Mouse (Mus musculus): ENCODE results near the gene Mpp2. TPM values are rescaled to one million over a fixed set of nuclear protein-coding genes. Genes with fewer than 3 reads are reported as not detected.

Mpp2 gene
- total and polyA plus RNA-seq, 3 experiments: 3.4 to 17.2 (median 13.9) TPM

DNA sequence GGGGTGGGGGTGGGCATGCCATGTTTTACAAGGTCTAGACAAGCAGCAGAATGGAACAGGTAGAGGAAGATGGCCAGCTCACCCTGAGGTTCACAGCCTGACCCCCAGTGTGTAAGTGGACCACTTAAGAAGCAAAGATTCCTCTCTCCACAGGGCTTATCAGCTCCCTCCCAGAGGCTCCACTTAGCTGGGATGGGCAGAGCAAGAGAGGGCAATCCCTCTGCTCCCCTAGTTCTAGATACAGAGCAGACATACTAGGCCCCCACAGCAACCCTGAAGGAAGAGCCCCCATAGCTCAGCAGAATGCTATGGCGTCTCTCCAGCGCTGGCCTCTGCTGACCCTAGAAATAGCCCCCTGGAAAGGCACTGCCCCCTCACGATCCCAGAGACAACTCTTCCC, 7.4 kb upstream of the Mpp2 start:
- Histone ChIP-seq H3K36me3 (replicated peaks) (no peaks in the 10 kb centered on the region), H3K4me1 (ENCODE audit: insufficient read depth, low read depth, low read length) (peaks cover 65% of the 10 kb centered on the region), H3K27me3 (ENCODE audit: insufficient read depth, low read length) (peaks cover 39% of the 10 kb centered on the region), H3K9me3 (replicated peaks) (no peaks in the 10 kb centered on the region), H3K4me3 (ENCODE audit: low read depth, low read length) (no peak overlapping the region)
- DNase-seq (ENCODE audit: low spot score) (no peak), ATAC-seq (ENCODE audit: extremely low read depth, insufficient number of reproducible peaks, low FRiP score, poor library complexity, severe bottlenecking) (no peak)
- no peak for TF ChIP-seq GATA2 (IDR thresholded peaks at IDR 0.05; ENCODE audit: borderline replicate concordance, low read depth, low read length)
- no peak for TF ChIP-seq GATA1 (IDR thresholded peaks at IDR 0.05; ENCODE audit: borderline replicate concordance, low read length)
- no peak for TF ChIP-seq TAL1 (conservative IDR thresholded peaks at IDR 0.05; ENCODE audit: low read depth, low read length)
- no peak for TF ChIP-seq CTCF (IDR thresholded peaks at IDR 0.05; ENCODE audit: low read depth, low read length)
- no peak for TF ChIP-seq POLR2AphosphoS5 (IDR thresholded peaks at IDR 0.05; ENCODE audit: insufficient replicate concordance, low read depth, low read length)

DNA sequence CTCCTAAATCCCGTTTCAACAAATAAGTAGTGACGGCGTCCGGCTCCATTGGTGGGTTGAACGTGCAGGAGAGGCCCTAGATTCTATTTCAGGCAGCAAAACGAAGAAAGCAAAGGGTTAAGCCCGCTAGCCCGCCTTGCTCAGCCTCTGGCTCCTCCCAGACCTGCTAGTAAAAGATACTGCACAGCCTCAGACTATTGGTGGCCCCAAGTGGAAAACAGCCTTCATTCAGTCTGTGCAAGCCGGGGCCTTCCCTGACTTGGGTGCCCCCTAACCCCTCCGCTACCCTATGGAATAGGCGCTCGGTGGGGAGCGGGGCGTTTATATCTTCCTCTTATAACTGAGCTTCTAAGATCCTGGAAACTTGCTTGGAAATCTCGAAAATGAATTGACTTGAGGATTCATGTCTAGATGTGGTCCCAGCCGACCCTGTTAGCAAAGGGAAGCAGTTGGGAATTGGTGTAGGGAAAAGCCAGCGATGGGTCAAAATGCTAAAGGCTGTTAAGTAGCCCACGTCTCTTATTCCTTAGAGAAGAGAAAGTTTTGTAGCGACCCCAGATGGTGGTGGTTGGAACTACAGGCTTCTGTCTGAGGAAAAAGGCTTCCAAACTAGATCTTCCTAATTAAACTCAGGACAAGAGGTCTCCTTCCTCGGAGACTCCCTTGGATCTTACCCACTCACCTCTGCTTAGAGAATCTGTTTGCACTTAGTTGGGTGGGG, 933 bp upstream of the Mpp2 start:
- peaks cover 66% of the 10 kb centered on the region for H3K4me1 ChIP-seq (ENCODE audit: insufficient read depth, low read depth, low read length)
- DNase-seq (ENCODE audit: low spot score) (peak; percentile 83), ATAC-seq (ENCODE audit: extremely low read depth, insufficient number of reproducible peaks, low FRiP score, poor library complexity, severe bottlenecking) (peak; percentile 46; the same call in 1 of the 2 replicates)
- peak overlapping the region; percentile 85 for H3K4me3 ChIP-seq (ENCODE audit: low read depth, low read length)
- TF ChIP-seq TAL1 (conservative IDR thresholded peaks at IDR 0.05; ENCODE audit: low read depth, low read length) (peak; percentile 47; the same call in 1 of the 2 replicates), CTCF (IDR thresholded peaks at IDR 0.05; ENCODE audit: low read depth, low read length) (peak; percentile 51; the same call in 1 of the 2 replicates), GATA1 (IDR thresholded peaks at IDR 0.05; ENCODE audit: borderline replicate concordance, low read length) (no peak)
- no peaks in the 10 kb centered on the region for H3K9me3 ChIP-seq (replicated peaks)
- H3K27me3 ChIP-seq (ENCODE audit: insufficient read depth, low read length): 0 out of 2 replicates have a peak, but pooled peaks cover under 1% of the 10 kb centered on the region
- H3K36me3 ChIP-seq (replicated peaks): peaks cover 19% of the 10 kb centered on the region

DNA sequence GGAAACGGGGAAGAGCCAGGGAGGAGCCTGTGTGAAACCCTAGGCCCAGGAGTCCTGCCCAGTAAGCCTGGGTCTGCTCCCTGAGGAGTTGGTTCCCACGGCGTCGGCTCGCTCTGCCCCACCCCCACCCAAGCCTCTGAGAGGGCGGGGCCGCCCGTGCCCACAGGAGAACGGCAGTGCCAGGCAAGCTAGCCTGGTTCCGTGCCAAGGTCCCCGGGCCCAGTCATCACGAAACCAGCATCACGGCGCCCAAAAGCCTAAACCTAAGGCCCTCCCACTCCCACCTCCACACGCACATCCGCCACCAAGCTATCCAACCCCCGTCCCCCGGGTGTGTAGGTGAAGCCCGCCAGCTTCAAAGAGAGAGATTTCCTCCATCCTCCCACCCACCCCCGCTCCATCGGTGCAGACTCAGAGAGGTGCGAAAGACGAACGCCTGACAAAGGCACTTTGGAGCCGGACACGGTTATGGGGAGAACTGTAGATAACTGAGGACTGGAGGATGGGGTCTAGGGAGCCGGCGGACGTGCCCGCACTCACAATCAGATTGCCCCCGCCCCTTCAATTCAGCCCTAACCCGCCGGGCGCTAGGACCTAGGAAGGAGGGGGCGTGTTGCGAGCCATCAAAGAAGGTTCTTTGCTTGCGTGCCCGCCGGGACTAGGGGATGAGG, 1.1 kb downstream of the Mpp2 start:
- Histone ChIP-seq H3K4me1 (ENCODE audit: insufficient read depth, low read depth, low read length) (peaks cover 53% of the 10 kb centered on the region), H3K9me3 (replicated peaks) (no peaks in the 10 kb centered on the region), H3K36me3 (replicated peaks) (peaks cover 38% of the 10 kb centered on the region), H3K4me3 (ENCODE audit: low read depth, low read length) (peak overlapping the region; percentile 85), H3K27me3 (ENCODE audit: insufficient read depth, low read length) (no peaks in the 10 kb centered on the region)
- TF ChIP-seq CTCF (IDR thresholded peaks at IDR 0.05; ENCODE audit: low read depth, low read length) (no peak), POLR2AphosphoS5 (IDR thresholded peaks at IDR 0.05; ENCODE audit: insufficient replicate concordance, low read depth, low read length) (no peak), GATA2 (IDR thresholded peaks at IDR 0.05; ENCODE audit: borderline replicate concordance, low read depth, low read length) (no peak), GATA1 (IDR thresholded peaks at IDR 0.05; ENCODE audit: borderline replicate concordance, low read length) (no peak), TAL1 (conservative IDR thresholded peaks at IDR 0.05; ENCODE audit: low read depth, low read length) (no peak)
- ATAC-seq (ENCODE audit: extremely low read depth, insufficient number of reproducible peaks, low FRiP score, poor library complexity, severe bottlenecking): no peak
- peak; percentile 80 for DNase-seq (ENCODE audit: low spot score)

DNA sequence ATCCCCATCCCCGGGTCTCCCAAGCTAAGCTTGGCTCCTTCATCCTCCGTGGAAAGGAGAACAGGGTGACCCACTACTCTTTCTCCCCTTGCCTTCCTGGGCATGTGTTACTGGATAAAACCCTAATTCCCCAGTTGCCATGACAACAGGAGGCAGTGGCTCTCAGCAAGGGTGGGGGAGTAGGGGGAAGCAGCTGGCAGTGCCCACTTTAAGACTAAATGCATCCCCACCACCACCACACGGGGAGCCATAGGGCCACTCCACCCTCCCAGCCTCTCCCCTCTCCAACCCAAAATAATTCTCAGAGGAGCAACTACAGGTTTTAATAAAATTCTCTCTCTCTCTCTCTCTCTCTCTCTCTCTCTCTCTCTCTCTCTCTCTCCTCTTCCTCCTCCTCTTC, 2.0 kb downstream of the Mpp2 start:
- Histone ChIP-seq H3K27me3 (ENCODE audit: insufficient read depth, low read length) (no peaks in the 10 kb centered on the region), H3K9me3 (replicated peaks) (no peaks in the 10 kb centered on the region), H3K36me3 (replicated peaks) (peaks cover 47% of the 10 kb centered on the region), H3K4me3 (ENCODE audit: low read depth, low read length) (no peak overlapping the region), H3K4me1 (ENCODE audit: insufficient read depth, low read depth, low read length) (peaks cover 47% of the 10 kb centered on the region)
- no peak for ATAC-seq (ENCODE audit: extremely low read depth, insufficient number of reproducible peaks, low FRiP score, poor library complexity, severe bottlenecking)
- no peak for DNase-seq (ENCODE audit: low spot score)
- no peak for TF ChIP-seq POLR2AphosphoS5 (IDR thresholded peaks at IDR 0.05; ENCODE audit: insufficient replicate concordance, low read depth, low read length)
- no peak for TF ChIP-seq GATA1 (IDR thresholded peaks at IDR 0.05; ENCODE audit: borderline replicate concordance, low read length)
- TF ChIP-seq CTCF (IDR thresholded peaks at IDR 0.05; ENCODE audit: low read depth, low read length): 0 out of 2 replicates have a peak, but pooled peaks have one; percentile 9

DNA sequence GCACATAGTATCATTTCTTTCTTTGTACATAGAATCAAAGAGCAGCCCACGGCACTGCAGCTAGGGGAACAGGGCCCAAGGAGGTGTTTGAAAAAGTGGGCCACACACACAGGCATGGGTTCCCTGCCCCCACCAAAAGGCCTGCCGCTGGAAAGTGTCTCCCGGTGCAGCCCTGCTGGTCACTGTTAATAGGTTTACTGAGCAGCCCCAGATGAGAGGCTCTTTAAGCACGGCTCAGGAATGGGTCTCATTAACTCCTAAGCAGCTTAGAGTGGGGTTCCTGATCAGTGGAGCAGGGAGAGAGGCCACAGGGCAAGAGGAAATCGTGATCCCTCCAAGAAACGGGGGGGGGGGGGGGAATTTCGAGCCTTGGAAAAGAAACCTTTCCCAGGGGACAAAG, 4.2 kb downstream of the Mpp2 start:
- Histone ChIP-seq H3K27me3 (ENCODE audit: insufficient read depth, low read length) (no peaks in the 10 kb centered on the region), H3K4me1 (ENCODE audit: insufficient read depth, low read depth, low read length) (peaks cover 44% of the 10 kb centered on the region), H3K4me3 (ENCODE audit: low read depth, low read length) (no peak overlapping the region), H3K9me3 (replicated peaks) (no peaks in the 10 kb centered on the region), H3K36me3 (replicated peaks) (peaks cover 68% of the 10 kb centered on the region)
- no peak for TF ChIP-seq POLR2AphosphoS5 (IDR thresholded peaks at IDR 0.05; ENCODE audit: insufficient replicate concordance, low read depth, low read length)
- TF ChIP-seq GATA2 (IDR thresholded peaks at IDR 0.05; ENCODE audit: borderline replicate concordance, low read depth, low read length): no peak
- no peak for TF ChIP-seq TAL1 (conservative IDR thresholded peaks at IDR 0.05; ENCODE audit: low read depth, low read length)
- TF ChIP-seq CTCF (IDR thresholded peaks at IDR 0.05; ENCODE audit: low read depth, low read length): no peak
- no peak for TF ChIP-seq GATA1 (IDR thresholded peaks at IDR 0.05; ENCODE audit: borderline replicate concordance, low read length)
- ATAC-seq (ENCODE audit: extremely low read depth, insufficient number of reproducible peaks, low FRiP score, poor library complexity, severe bottlenecking) (no peak), DNase-seq (ENCODE audit: low spot score) (no peak)

DNA sequence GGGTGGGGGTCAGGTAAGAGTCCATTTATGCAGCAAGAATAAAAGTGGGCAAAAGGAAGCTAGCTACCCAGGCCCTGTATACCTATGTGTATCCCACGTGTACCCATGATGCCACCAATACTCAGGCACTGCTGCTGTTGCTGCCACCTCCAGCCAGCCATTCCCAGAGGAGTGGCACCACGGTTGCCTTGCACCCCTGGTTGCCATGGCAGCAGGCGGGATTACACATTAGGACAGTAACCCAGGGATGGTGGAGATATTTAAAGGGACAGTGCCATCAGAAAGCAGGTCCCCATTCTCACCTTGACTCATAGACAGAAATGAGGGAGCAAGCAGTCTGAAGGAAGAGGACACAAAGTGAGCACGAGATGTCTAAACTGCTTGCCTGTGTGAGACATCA, 5.1 kb downstream of the Mpp2 start:
- no peak for DNase-seq (ENCODE audit: low spot score)

More for the DNA sequence above, 5.1 kb downstream of the Mpp2 start:
- TF ChIP-seq CTCF (IDR thresholded peaks at IDR 0.05; ENCODE audit: low read depth, low read length) (no peak), POLR2AphosphoS5 (IDR thresholded peaks at IDR 0.05; ENCODE audit: insufficient replicate concordance, low read depth, low read length) (no peak), GATA1 (IDR thresholded peaks at IDR 0.05; ENCODE audit: borderline replicate concordance, low read length) (no peak), GATA2 (IDR thresholded peaks at IDR 0.05; ENCODE audit: borderline replicate concordance, low read depth, low read length) (no peak), TAL1 (conservative IDR thresholded peaks at IDR 0.05; ENCODE audit: low read depth, low read length) (no peak)
- Histone ChIP-seq H3K4me3 (ENCODE audit: low read depth, low read length) (no peak overlapping the region), H3K36me3 (replicated peaks) (peaks cover 78% of the 10 kb centered on the region), H3K9me3 (replicated peaks) (no peaks in the 10 kb centered on the region), H3K4me1 (ENCODE audit: insufficient read depth, low read depth, low read length) (peaks cover 40% of the 10 kb centered on the region), H3K27me3 (ENCODE audit: insufficient read depth, low read length) (no peaks in the 10 kb centered on the region)
- no peak for ATAC-seq (ENCODE audit: extremely low read depth, insufficient number of reproducible peaks, low FRiP score, poor library complexity, severe bottlenecking)

All from G1E (cell line).